Mouse (Mus musculus) embryo, embryonic 9.5 days (tissue): Measurements from ENCODE around the gene Gcfc2.
A peak's percentile ranks its signal among the peaks of the same experiment; 100 is the strongest.

ENCODE experiments used
- DNase-seq: peaks from one replicate; pipeline ENCODE4 v3.0.0-alpha.2; 2017; ENCODE audit errors: extremely low spot score

Gene Gcfc2

DNA sequence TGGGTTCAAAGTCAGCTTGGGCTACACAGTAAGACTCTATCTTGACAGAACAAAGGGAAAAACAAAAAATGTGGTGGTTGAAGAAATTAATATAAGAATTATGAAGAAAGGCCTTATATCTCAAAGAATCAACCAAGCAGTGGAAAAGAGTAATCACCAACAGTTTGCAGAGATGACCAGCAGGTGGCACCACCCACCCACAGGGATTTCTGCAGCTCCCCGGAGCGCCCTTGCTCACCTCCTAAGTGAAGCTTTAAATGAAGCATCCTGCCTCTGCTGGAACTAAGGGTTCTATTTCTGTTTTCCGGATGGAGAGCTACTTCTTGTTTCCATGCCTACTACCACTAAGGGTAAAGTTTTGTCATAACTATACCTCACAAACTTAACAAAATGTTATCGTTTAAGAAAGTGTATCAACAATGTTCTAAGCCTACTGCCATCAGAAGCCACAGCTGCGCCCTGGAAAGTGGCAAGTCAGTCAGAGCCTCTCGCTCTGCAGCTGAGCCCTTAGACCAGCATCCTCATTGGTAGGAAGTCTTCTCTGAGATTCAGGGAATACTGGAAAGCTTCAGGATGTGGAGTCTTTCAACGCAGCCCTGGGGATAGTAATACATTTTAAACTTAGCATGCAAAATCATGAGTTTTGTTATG, 52.6 kb downstream of the Gcfc2 start:
- peak; percentile 59 for DNase-seq

DNA sequence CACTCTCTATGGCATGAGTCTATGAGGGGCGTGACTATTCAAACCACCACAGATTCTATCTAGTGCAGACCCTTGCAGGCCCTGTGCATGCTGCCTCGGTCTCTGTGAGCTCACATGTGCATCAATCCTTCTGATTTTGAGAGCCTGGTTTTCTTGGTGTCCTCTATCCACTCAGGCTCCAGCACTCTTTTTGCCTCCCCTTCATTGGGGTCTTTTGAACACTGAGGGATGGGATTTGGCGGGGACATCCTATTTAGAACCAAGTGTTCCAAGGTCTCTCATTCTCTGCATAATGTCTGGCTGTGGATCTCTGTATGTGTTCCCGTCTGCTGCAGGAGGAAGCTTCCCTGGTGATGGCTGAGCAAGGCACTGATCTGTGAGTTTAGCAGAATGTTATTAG, 55.8 kb downstream of the Gcfc2 start:
- no peak for DNase-seq

DNA sequence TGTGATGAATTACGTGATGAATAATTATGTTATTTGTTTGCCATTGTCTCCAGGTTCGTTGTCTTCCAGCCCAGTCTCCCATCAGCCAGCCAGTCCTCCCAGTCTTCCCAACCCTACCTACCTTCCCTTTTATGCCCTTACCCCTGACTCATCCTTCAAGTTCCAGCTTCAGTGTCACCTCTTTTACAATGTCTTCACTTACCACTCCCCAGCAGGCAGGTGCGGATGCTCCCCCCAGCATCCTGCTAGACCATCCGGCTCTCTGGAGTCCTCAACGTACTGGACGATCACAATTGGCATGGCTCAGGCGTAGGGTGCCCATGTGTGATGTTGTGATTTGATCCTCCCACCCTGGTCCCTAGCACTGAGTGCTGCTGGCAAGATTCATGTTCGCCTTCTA, 62.7 kb downstream of the Gcfc2 start:
- no peak for DNase-seq

DNA sequence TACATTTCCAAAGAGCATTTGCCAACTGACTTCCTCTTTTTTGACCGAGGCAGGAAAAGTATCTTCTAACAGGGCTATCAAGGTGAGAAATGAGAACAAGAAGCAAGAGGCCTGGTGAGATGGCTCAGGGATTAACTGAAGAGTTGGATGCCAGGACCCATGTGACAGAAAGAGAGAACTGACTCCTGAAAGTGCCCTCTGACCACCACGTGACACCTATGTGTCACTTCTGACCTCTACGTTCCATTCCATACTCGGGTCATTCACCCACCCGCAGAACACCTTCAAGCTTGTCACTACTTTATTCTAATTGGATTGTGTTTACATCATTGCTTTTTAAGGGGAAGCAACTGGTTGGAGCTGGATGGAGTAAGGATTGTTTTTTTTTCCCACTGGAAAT, 63.1 kb downstream of the Gcfc2 start:
- DNase-seq, result no peak

DNA sequence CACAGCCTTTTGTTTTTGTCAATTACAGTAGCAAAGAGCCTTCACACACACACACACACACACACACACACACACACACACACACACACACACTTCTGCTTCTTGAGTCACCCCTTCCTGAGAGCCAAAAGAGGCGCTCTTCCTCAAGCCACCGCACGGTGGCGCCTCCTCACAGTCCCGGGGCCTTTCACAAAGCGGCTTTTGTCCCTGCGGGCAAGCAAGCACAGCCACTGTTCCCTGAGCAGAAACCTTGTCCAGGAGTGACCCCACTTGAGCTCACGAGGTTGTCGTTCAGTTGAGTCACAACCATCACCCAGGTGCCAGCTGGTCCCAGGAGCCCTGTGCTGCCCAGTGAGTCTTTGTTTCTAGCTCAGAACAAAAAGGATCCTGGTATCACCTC, 63.5 kb downstream of the Gcfc2 start:
- peak; percentile 81 for DNase-seq

DNA sequence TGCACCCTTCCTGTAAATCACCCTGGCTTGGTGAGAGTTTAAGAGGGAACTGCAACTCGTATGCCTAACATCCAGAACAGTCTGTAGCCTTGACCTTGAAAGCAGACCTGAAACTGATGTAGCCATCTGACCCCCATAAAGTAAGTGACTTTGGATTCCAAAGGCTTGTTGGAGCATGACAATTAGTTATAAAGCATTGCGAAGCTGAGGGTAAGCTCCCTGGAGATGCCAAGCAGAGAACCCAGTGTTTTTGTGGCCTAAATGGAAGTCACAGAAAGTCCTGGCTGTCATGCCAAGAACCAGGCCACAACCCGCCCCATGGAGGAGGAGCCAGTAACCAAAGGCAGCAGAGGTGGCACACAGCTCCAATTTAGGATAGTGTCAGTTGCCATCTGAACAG, 64.1 kb downstream of the Gcfc2 start:
- no peak for DNase-seq

DNA sequence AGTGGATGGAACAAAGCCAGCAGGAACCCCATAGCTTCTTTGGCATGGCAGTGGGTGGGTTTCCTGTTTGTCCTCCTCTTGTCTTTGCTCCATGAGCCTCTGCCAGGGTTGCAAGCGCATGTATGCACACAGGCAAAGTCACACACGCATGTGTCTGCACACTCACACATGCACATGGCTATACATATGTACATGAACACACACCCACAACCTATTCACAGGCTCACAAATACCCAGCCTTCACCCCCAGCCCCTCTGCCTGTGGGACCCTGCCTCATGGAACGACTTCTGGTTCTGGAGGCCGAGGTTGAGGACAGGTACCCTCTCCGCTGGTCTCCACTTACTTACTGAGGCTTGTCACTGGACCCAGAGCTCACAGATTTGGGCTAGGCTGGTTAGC, 64.9 kb downstream of the Gcfc2 start:
- DNase-seq, result no peak

DNA sequence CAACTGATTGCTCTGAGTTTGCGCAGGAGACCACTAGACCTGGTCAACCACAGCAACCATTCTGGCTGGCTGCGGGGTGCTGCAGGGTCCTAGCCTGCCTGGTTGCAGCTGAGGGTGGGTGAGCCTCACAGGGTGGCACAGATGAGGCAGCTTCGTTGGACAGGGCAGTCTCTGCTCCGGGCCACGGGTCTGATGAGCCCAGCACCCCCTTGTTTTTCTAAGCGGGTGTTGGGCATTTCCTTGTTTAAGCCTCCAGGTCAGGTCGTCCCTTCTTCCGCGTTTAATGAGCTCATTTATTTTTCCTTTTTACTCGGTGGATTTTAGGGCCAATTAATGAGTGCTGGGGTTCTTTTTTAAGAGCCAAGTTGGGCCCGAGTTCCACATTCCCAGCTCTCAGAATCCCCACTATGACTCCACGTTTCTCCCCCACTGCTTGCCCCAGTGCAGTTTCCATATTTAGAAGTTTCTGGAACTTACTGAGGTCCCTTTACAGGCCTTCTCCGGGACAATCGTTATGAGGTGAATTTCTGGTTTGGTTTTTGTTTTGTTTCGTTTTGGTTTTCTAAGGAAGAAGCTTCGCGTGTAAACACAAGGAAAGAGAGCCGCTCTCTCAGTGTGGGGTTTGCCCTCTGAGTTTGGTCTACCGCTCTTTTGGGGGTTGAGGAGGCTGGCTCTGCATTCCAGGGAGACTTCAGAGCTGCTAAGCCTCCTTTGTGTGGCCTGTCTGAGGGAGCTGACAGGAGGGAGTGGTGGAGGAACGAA, 66.8 kb downstream of the Gcfc2 start:
- DNase-seq, result no peak
